Mouse (Mus musculus) megakaryocyte-erythroid progenitor cell, adult 5-6 weeks (primary cell): ENCODE measurements around the gene Lexm. TPM values are rescaled to one million over a fixed set of nuclear protein-coding genes. Genes with fewer than 3 reads are reported as not detected.
A peak's percentile ranks its signal among the peaks of the same experiment; 100 is the strongest.

ENCODE experiments used
- ATAC-seq: replicated peaks from 2 replicates; pipeline ENCODE4 v1.8.0; 2016; ENCODE audit warnings: mild to moderate bottlenecking, inconsistent platforms; ENCODE audit not compliant: severe bottlenecking, poor library complexity, low FRiP score, low TSS enrichment
- total RNA-seq, 2 experiments: library from RNA; stranded (forward) in 1 of 2; stranded (reverse) in 1 of 2; fragments of 200-1000, 215-1000 nt in 1 of 2; fragments of >200 nt in 1 of 2; fragmentation: Nextera tagmentation in 1 of 2; gene quantifications; 2 replicates each; pipeline ENCODE4 v1.2.3; 2014 to 2017

The Lexm gene
- total RNA-seq, 2 experiments from 2014 or later: not detected

DNA sequence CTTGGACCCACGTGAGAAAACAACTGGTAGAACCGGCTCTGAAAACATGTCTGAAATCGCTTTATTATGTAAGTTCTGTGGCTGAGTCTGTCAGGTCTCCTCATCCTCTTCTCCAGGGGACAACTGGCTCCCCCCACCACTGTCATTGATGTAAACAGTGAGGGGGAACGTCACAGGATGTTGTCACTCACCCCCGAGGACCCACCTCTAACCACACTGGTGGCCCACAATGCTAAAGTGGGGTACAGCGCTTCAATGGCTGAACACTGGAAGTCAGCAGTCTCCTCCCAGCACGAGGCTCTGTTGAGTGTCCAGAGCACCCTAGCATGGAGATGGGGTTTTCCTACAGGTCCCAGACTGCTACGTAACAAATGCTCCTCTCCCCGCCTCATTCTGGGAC is 26.2 kb downstream of the Lexm start:
- ATAC-seq: no peak

DNA sequence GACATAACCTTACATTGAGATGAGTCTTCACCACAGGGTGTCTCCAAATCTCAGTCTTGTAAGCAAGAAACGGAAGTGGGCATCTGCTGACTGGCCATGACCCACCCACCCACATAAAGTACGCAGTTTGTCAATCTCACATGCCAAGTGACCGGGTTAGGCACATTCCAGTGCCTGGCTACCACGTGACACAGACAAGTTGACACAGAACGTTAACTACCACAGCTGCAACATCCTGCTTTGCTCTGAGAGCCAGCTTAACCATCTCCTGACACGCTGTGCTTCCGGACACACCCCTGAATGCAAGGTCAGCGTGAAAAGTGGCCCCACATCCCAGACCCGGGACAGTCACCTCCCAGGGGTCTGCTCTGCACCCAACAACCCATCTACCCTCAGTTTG is 26.9 kb downstream of the Lexm start:
- ATAC-seq: no peak

DNA sequence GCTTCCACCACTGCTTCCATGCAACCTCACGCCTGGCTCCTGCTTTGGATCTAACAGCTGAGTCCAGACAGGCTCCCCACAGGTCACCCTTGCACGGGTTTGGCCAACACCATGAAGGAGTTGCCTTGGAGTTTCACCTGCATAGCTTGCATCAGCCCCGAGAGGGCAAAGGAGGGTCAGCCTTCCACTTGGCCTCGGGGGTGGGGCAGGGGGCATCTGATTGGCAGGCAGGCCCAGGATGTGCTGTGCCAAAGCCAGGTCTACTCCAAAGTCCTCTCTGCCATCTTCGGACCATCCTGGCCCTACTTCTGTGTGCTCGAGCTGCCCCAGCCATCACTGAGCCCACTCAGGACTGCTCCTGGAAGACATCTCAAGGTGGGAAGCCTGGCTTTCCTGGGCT is 30.0 kb downstream of the Lexm start:
- ATAC-seq: no peak

DNA sequence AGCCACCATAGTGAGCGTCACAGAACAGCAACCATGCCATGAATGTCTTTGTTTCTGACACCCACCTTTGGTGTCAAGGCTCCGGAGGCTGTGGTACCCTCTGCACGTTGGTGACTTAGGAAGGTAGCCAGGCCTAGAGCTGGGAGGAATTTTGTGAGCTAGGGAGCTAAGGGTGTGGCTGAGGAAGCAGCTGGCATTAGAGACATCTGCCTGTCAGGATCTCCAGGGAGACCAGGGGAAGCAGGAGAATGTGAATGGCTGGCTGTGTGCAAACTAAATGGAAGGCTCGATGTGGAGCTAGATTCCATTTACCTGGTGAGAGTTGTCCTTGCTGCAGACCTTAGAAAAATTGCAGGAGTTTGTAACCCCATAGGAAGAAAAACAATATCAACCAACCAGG is 32.4 kb downstream of the Lexm start:
- no peak for ATAC-seq

DNA sequence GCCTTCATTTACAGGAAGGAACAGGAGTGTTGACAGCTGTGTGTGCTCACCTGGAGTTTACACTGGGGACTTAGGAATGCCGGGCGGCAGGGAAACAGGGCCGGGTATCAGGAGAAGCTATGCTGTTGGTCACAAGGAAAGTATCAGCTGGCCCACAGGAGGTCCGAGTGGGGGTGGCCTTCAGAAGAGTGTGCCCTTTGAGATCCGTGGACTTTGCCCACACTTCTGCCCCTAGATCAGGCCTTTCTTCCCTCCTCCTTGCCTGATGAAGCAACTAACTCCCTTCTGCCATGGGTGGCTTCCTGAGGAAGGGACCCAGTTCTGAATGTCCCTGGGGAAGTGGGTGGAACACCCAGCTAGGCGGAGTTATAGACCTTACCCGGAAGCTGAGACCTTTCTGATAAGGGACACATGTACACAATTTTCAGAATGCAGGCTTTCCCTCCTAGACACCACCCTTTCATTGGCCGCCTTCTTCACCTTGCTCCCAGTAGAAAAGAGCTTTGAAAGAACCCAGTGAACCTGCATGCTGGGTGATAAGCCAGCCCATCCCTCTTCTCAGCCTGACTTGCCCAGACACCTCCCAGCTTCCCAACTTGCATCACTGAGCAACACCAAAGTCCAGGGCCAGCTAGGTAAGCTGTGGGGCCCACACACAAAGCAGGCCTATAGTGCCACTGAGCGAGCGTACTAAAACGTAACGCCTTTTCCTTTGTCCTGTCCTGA is 34.5 kb downstream of the Lexm start:
- ATAC-seq: peak; percentile 86

DNA sequence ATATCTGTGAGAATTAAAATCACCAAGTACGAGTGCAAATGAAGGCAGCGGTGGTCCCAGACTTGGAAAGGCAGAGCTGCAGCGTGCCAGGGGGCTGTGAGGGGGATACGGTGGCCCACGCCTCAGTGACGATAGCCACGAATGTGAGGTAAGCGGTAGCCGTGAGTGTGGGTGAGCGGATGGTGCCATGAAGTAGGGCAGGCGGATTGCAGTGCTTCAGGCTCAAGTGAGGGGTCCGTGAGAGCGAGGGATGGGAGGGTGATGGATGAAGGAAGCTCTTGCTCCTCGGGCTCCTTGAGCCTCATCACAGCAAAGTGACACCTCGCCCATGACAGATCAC is 35.2 kb downstream of the Lexm start:
- no peak for ATAC-seq

DNA sequence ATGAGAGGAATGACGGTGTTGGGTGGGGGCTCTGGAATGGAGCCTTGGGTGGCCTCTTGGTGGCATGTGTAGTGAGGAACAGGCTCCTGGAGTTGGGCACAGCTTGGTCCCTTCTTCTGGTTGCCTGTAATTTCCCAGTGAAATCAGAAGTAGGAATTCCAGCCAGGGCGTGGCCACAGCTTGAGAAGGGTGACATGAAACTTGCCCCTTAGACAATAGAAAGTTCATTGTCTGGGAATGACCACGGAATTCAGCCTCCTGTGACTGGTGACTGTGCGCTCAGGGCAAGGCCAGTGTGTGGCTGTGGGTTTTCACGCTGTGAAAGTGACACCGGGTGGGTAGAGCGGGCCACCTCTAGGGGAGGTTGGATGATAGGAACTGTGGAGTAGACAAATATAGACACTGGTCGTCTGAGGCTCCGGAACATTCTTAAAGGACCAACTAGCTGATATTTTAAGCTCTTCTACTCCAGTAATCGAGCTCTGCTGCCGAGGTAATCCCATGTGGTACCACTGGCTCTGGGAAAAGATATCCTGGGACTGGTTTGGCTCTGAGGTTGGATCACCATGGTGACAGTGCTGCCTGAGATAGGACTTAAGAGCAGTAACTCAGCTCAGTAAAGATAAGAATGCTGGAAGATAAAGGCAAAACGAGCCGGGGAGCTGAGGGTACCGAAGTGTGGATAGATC is 35.7 kb downstream of the Lexm start:
- no peak for ATAC-seq

DNA sequence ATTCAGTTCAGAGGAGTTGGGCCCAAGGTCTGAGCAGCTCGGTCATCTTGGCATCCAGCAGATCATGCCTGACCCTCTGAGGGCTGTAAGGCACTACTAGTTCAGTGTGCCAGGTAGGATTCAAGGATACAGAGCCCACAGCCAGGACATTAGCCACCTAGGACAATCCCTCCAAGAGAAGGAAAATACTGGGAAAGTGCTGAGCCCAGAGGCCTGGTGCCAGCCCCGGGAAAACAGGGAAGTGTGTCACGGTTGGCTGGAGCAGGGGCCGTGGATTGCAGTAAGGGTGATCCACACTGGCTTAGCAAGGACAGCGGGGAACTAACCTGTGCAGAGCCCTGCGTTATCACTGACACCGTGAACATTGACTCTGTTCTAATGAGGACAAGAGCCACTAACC is 39.5 kb downstream of the Lexm start:
- ATAC-seq: no peak

DNA sequence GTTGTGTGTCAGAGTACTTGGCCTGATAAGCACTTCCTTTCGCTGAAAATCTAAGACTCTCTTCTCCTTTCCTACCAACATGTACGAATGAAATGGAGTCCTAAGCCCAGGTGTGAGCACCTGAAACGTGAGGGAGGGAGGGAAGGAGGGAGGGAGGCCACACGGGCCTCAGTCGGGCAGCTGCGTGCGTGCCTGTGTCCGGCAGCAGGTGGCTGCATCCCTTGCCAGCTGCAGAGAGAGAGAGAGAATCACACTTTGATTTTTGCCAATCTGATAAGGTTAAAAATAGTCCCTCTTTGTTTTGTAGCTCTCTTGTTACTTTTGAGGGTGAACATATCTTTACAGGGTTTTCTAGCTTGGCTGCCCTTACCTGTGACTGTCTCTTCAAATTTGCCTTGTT is 42.0 kb downstream of the Lexm start:
- no peak for ATAC-seq

DNA sequence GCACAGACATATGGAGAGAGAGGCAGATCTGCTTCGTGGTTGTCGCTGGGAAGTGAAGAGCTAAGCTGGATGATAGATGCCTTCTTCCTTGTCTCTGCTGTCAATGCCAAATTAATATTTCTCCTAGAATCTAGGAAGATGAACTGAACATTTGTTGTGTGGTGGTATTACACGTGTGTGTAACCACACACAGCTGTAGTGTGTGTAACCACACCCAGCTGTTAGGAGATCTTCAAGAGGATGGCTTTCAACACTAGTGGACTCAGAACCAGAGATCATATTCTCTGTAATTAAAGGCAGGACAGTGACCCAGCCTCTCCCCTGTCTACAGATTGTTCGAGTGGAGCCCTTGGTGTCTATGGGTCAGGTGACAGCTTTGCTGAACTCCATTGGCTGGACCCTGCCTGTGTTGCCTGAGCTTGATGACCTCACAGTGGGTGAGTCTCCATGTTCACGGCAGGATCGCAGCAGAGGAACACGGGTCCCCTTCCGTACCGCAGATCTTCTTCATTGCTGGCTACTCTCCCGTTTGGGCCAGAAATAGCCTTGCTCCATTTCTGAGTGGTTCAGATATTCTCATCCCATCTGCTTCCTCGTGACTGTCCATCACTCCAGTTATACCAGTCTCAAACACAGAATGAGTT is 45.8 kb downstream of the Lexm start:
- no peak for ATAC-seq

DNA sequence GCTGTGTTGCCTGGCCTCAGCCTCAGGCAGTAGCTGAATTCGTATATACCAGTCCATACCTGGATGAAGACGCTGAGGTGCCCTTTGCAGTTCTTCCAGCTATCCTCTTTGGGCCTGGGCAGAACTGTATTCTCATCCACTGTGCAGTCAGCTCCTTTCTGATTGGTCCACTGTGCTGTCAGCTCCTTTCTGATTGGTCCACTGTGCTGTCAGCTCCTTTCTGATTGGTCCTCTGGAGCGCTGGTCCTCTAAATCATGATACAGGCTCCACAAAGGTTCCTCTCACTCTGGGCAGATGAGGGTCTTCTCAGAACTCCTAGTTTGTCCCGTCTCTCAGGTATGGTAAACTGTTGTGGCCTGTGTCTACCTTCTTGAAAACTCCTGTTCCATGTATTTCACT is 47.4 kb downstream of the Lexm start:
- peak; percentile 59 for ATAC-seq

DNA sequence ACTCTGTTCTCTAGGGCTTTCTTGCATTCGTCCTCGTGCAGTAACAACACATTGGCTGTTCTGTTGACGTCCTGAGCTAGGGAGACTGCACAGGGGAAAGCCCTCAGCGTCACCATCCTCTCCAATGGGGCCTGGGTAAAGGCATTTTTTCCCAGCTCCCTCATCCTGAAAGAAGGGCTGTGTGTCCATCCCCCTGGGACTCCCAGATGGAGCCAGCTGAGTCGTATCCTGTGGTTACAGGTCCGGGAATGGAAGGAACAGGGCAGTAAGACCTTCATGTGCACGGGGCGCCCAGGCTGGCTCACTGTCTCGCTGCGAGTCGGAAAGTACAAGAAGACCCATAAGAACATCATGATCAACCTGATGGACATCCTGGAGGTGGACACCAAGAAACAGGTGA is 52.9 kb downstream of the Lexm start:
- no peak for ATAC-seq

DNA sequence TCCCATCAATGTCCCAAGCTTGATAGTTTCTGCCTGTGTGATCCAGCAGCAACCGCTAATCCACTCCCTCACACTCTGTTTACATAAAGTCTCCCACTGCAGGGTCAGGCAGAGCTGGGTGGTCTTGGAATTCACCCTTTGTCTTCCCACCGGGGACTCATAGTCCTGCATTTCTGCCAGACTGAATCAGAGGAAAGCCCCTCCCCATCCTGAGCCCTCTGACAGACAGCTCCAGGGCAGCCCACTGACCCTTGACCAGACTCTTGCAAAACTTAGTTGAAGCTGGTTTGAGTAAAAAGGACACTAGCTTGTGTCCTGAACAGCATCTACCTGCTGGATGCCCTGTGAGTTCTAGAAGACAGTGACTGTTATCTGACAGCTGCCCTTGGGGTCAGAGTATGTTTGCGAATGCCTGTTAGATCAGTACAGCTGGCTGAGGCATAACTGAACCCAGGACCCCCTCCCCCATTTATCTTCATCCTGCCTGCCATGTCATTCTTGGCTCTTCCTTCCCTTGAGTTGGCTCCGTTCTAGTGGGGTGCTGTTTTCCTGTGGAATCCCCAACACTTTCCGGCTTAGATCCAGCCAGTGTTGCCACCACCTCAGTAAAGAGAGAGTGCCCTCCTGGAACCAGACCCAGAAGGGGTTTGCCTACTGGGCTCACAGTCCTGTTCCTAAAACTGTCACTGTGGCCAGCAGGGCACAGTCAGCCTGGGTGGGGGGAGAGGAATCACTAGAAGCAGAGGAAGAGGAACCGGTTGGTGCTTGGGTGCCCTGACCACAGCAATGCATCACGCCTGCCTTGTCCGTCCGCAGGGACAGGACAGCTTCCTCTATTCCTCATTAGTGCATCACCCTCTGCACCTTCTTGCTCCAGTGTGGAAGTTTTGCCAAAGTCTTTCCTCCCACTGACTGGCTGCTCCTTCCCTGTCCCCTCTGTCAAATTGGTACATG is 53.9 kb downstream of the Lexm start:
- ATAC-seq: no peak

DNA sequence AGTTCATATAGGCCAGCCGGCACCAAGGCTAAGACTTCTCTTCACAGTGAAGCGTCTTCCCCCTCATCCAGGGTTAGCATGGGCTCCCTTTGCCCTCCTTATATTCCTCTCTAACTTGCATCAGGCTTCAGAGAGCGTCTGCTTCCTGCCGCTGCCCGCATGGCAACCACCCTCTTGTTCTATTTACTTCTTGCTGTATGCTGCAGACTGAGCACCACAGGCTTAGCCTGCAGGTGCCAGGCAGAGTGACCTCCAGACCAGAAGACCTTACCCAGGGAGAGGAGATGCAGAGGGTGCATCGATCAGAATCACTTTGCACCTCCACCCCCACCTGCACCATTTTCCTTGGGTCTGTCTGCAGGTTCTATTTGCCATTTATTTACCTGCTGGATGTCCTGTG is 55.0 kb downstream of the Lexm start:
- no peak for ATAC-seq

DNA sequence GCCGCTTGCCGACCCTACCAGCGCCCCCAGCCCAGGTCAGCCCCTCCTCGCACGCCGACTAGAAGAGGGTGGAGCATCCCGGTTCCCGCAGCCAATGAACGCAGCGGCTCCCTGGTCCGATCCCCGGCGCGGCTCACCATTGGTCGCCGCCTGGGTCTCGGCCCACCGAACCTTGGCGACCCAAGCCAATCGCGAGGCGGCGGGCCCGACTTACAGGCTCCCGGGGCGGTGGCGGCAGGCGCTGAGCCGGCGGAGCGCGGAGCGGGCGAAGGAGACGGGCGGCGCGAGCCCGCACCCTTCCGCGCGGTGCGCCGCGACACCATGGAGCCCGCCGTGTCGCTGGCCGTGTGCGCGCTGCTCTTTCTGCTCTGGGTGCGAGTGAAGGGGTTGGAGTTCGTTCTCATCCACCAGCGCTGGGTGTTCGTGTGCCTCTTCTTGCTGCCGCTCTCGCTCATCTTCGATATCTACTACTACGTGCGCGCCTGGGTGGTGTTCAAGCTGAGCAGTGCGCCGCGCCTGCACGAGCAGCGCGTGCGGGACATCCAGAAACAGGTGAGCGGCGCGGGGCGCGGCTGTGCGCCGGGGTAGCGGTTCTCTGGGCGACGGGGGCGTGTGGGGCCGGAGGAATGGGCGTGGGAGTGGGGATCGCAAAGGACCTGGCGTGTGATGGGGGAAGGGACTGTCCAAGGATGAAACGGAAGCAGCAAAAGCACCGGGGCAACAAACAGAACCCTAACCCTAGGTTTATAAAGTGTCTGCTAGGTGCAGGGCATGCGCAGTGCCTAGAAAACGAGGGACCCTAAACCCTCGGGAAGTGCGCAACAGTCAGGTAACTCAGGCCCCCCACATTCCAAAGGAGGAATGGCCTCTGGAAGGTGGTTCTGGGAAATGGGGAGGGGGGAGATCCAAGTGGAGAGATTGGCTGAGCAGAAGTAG is 55.9 kb downstream of the Lexm start, which contains the start of gene Dhcr24:
Gene Dhcr24, plus strand, starts transcription at position 193 of the 936 bp plus-strand sequence.
- ATAC-seq: peak; percentile 95

DNA sequence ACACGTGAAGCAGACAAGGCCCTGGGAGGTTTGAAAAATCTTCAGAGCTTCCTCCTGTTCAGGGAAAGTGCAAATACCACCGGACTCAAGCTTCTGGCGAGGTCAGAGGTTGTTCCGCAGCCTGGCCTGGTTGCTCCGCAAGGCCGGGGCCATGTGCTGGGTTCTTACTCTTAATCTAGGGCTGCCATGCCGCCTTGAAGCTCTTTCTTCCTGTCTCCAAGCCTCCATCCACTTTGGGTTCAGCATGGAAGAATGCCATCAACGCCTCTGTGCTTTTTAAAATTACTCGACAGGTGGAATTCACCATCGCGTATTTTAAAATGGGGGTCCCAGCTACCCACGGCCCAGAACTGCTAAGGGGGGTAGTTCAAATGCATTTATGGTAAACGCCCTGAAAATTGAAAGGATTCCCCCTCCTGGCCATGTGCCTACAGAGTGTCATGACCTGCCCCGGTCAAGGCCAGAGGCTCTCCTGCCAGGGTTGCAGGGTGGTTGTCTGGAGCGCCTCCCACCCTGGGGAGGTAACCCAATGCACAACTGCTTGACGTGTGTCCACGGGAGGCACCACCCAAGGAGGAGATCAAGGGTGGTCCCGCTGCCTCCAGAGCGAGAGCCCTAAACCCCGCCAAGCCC is 56.7 kb downstream of the Lexm start:
- ATAC-seq: peak; percentile 84

DNA sequence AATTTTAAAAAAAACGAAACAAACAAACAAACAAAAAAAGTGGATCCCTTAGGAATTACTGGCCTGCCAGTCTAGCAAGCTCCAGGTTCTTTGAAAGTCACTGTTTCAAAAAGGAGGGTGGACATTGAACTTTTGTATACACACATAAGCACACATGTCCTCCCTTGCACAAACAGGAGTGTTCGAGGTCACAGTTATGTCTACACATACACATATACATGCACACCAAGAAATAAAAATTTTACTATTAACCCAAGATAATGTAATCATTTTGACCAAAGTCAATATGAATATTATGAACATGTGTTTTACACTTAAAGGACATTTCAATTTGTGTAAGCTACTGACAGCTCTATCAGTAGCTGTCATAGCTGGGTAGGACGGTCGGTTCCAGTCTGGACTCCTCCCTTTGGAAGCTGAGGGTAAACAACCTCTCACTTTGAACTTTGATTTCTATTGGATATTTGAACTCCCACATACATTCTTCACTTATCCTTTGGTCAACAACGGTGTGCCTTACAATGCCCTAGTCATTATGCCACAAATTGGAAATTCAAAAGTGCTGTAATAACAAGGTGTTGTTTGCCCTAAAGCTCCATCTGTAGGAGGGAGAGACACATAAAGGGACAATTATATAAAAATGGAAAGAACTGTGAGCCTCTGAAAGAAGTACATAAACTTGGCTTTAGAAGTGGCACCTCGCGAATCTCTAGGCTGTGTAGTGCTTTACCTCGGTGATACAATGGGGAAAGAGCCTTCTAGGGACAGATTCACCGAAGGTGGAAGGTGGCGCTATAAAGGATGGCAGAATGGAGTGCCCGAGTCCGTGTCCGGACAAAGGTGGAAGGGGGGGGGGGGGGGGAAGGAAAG is 57.5 kb downstream of the Lexm start:
- ATAC-seq: no peak
